Mouse (Mus musculus) lung, adult 2 months (tissue): ENCODE results near the gene Fxn.

ENCODE experiments used
- CTCF ChIP-seq: fragments of 200-500 bp; IDR thresholded peaks from 2 replicates; pipeline ENCODE4 v1.5.1; 2011; ENCODE audit warnings: mild to moderate bottlenecking, low read length, control low read depth; ENCODE audit not compliant: insufficient read depth
- POLR2A ChIP-seq: fragments of 200-500 bp; IDR thresholded peaks from 2 replicates; pipeline ENCODE4 v1.6.1; 2011; ENCODE audit warnings: low read depth, mild to moderate bottlenecking, control low read depth, low read length, borderline replicate concordance; ENCODE audit errors: extremely low read depth

DNA sequence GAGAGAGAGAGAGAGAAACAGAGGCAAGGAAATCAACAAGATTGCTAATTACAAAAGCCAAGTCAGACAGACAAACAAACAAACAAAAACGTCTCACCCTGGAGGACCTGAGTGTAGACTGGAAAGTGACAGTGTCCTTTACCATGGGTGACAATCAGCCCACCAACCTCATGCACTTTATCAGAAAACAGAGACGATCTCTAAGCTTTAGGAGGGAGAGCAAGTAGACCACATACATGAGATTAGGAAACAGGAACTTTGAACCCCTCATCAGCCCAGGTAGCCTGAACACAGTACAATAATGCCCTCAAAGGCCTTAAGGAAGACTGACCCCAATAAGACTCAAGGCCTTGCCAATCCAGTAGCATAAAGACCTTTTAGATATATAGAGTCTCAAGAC lies 47.5 kb upstream of the Fxn start:
- TF ChIP-seq CTCF (no peak), POLR2A (no peak)
